Comparison of ENCODE assay signal across 8 mouse cellular contexts in genomic region chr4:126254315-126255112, GRCm38 (mm10). TPM values are rescaled to one million over a fixed set of nuclear protein-coding genes. Genes with fewer than 3 reads are reported as not detected.
DNase-seq lines count a peak whose midpoint lies in the region; ATAC-seq and TF ChIP-seq lines count a peak whose summit lies in the region.

No protein-coding gene starts in this region.

- 0 out of 2 replicates have a peak, but pooled peaks have one; percentile 9 for ATAC-seq in kidney, embryonic 15.5 days (replicated peaks; ENCODE audit: low FRiP score)
- no peak for ATAC-seq in liver, embryonic 14.5 days (ENCODE audit: insufficient read depth)
- ATAC-seq in megakaryocyte-erythroid progenitor cell, adult 5-6 weeks (replicated peaks; ENCODE audit: low FRiP score, low TSS enrichment, poor library complexity, severe bottlenecking): no peak

- intact Hi-C loops in heart, postnatal 36 days (cut with DNase I): no loop called here

- H3K36me3 ChIP-seq in kidney, embryonic 15.5 days: peaks cover 9% of the 10 kb centered on the region; the same call in 1 of the 2 replicates
- H3K36me3 ChIP-seq in liver, embryonic 14.5 days (replicated peaks; ENCODE audit: control insufficient read depth, insufficient read depth, low read depth): no peaks in the 10 kb centered on the region

- no peak for TF ChIP-seq CTCF in liver, embryonic 14.5 days (IDR thresholded peaks at IDR 0.05; ENCODE audit: low read depth)
- TF ChIP-seq CTCF in olfactory bulb, adult 2 months (IDR thresholded peaks at IDR 0.05; ENCODE audit: insufficient read depth, low read depth, low read length): no peak

- H3K9ac ChIP-seq in kidney, embryonic 15.5 days: peak overlapping the region; percentile 100
- H3K9ac ChIP-seq in liver, embryonic 14.5 days (replicated peaks): no peak overlapping the region

- DNase-seq in heart, adult 11 months: peak; percentile 99
- no peak for DNase-seq in heart, postnatal 36 days
- DNase-seq in gastrocnemius, postnatal 25 days: peak; percentile 62
- DNase-seq in liver, embryonic 14.5 days (ENCODE audit: low read depth in 3 of 3, low spot score in 3 of 3): no peak

- no peak for TF ChIP-seq EP300 in liver, embryonic 14.5 days (IDR thresholded peaks at IDR 0.05; ENCODE audit: low read depth)

- H3K4me2 ChIP-seq in kidney, embryonic 15.5 days: peak overlapping the region; percentile 90
- H3K4me2 ChIP-seq in liver, embryonic 14.5 days (ENCODE audit: low read depth): peak overlapping the region; percentile 99

- peak overlapping the region; percentile 54 for H3K27ac ChIP-seq in brown adipose tissue, adult 24 weeks (replicated peaks; ENCODE audit: low read depth, low read length)
- peak overlapping the region; percentile 94 for H3K27ac ChIP-seq in kidney, embryonic 15.5 days
- no peak overlapping the region for H3K27ac ChIP-seq in liver, embryonic 14.5 days
- peak overlapping the region; percentile 49; the same call in 1 of the 2 replicates for H3K27ac ChIP-seq in olfactory bulb, adult 2 months (ENCODE audit: insufficient read depth, low read depth, low read length)

- no peaks in the 10 kb centered on the region for H3K27me3 ChIP-seq in kidney, embryonic 15.5 days
- H3K27me3 ChIP-seq in liver, embryonic 14.5 days (ENCODE audit: control insufficient read depth, insufficient read depth, low read length): peaks cover 26% of the 10 kb centered on the region

- peaks cover 43% of the 10 kb centered on the region for H3K4me1 ChIP-seq in brown adipose tissue, adult 24 weeks (ENCODE audit: control insufficient read depth, insufficient read depth, insufficient read length, low read length)
- H3K4me1 ChIP-seq in kidney, embryonic 15.5 days: peaks cover 80% of the 10 kb centered on the region
- peaks cover 6 to 18% of the 10 kb centered on the region in 2 experiments for H3K4me1 ChIP-seq in liver, embryonic 14.5 days (replicated peaks; ENCODE audit: control insufficient read depth in 2 of 2, insufficient read depth in 2 of 2, low read length in 1 of 2)
- H3K4me1 ChIP-seq in olfactory bulb, adult 2 months (ENCODE audit: control insufficient read depth, insufficient read depth, low read length): peaks cover 50% of the 10 kb centered on the region

- TF ChIP-seq POLR2A in olfactory bulb, adult 2 months (IDR thresholded peaks at IDR 0.05; ENCODE audit: insufficient read depth, low read depth, low read length): no peak

- H3K4me3 ChIP-seq in brown adipose tissue, adult 24 weeks (ENCODE audit: insufficient read depth, low read depth, low read length): peak overlapping the region; percentile 79
- H3K4me3 ChIP-seq in kidney, embryonic 15.5 days (replicated peaks): peak overlapping the region; percentile 99
- H3K4me3 ChIP-seq in liver, embryonic 14.5 days (ENCODE audit: insufficient read depth in 1 of 2, low read depth in 2 of 2, low read length in 2 of 2): peak overlapping the region; percentile 72 to 88
- peak overlapping the region; percentile 89 for H3K4me3 ChIP-seq in olfactory bulb, adult 2 months (ENCODE audit: insufficient read depth, low read depth, low read length)

- 16% methylated on average over 9 of the region's 9 CpGs for WGBS in kidney, embryonic 15.5 days
- 43% methylated on average over 9 of the region's 9 CpGs for WGBS in liver, embryonic 14.5 days (ENCODE audit: insufficient replicate concordance)
- WGBS in olfactory bulb, adult 2 months: 9% methylated on average over 9 of the region's 9 CpGs

- H3K9me3 ChIP-seq in kidney, embryonic 15.5 days (replicated peaks): no peaks in the 10 kb centered on the region
- no peaks in the 10 kb centered on the region for H3K9me3 ChIP-seq in liver, embryonic 14.5 days (ENCODE audit: control insufficient read depth, low read length)

RNA-seq across cellular contexts. Expression of gene Map7d1, which starts 1.6 kb away (rescaled TPM):
- total RNA-seq in heart, postnatal 36 days (2021): 100 to 1,000 TPM; 248 to 259 TPM
- 27.0 and 28.4 TPM in 2 replicates for polyA plus RNA-seq in brown adipose tissue, adult 24 weeks (2012; ENCODE audit: insufficient read depth, insufficient read length, missing spikeins)
- 100 to 1,000 TPM; 166 to 187 TPM for total RNA-seq in gastrocnemius, postnatal 25 days (2021)
- 39.6 and 40.7 TPM in 2 replicates for polyA plus RNA-seq in kidney, embryonic 15.5 days (2015; fragmentation: Nextera tagmentation; extraction: Ambion mirVana)
- polyA plus RNA-seq in liver, embryonic 14.5 days (2012; rRNA removed): 8.6 and 9.4 TPM in 2 replicates
- polyA plus RNA-seq in liver, embryonic 14.5 days (2014; fragmentation: Nextera tagmentation; extraction: Ambion mirVana): 4.9 and 6.1 TPM in 2 replicates
- 379 TPM in 1 of 2 replicates, not detected in the other for polyA plus RNA-seq in olfactory bulb, adult 2 months (2012; ENCODE audit: insufficient read depth, insufficient read length, low replicate concordance, missing spikeins)
- total RNA-seq in megakaryocyte-erythroid progenitor cell, adult 5-6 weeks (2014; fragmentation: Nextera tagmentation): 6.4 and 8.0 TPM in 2 replicates
- total RNA-seq in megakaryocyte-erythroid progenitor cell, adult 5-6 weeks (2017): 13.2 and 14.5 TPM in 2 replicates

RNA-seq across cellular contexts. Expression of gene Trappc3, which starts 7.6 kb away (rescaled TPM):
- 10 to 100 TPM; 45.9 to 46.3 TPM for total RNA-seq in heart, postnatal 36 days (2021)
- polyA plus RNA-seq in brown adipose tissue, adult 24 weeks (2012; ENCODE audit: insufficient read depth, insufficient read length, missing spikeins): 73.3 and 97.6 TPM in 2 replicates
- total RNA-seq in gastrocnemius, postnatal 25 days (2021): 10 to 100 TPM; 18.0 to 21.0 TPM
- polyA plus RNA-seq in kidney, embryonic 15.5 days (2015; fragmentation: Nextera tagmentation; extraction: Ambion mirVana): 106 and 111 TPM in 2 replicates
- polyA plus RNA-seq in liver, embryonic 14.5 days (2012; rRNA removed): 16.3 and 23.4 TPM in 2 replicates
- polyA plus RNA-seq in liver, embryonic 14.5 days (2014; fragmentation: Nextera tagmentation; extraction: Ambion mirVana): 8.8 and 9.2 TPM in 2 replicates
- polyA plus RNA-seq in olfactory bulb, adult 2 months (2012; ENCODE audit: insufficient read depth, insufficient read length, low replicate concordance, missing spikeins): 342 TPM in 1 of 2 replicates, not detected in the other
- total RNA-seq in megakaryocyte-erythroid progenitor cell, adult 5-6 weeks (2014; fragmentation: Nextera tagmentation): 40.1 and 43.2 TPM in 2 replicates
- total RNA-seq in megakaryocyte-erythroid progenitor cell, adult 5-6 weeks (2017): 55.9 and 81.1 TPM in 2 replicates

RNA-seq across cellular contexts. Expression of gene Col8a2, which starts 32.1 kb away (rescaled TPM):
- under 1 TPM; 0.61 to 0.62 TPM for total RNA-seq in heart, postnatal 36 days (2021)
- not detected in 2 replicates for polyA plus RNA-seq in brown adipose tissue, adult 24 weeks (2012; ENCODE audit: insufficient read depth, insufficient read length, missing spikeins)
- total RNA-seq in gastrocnemius, postnatal 25 days (2021): 1 to 10 TPM in 1 of 2 experiments, under 1 TPM in 1; 0.96 to 3.9 TPM
- polyA plus RNA-seq in kidney, embryonic 15.5 days (2015; fragmentation: Nextera tagmentation; extraction: Ambion mirVana): 10.6 and 15.2 TPM in 2 replicates
- 0.15 and 0.28 TPM in 2 replicates for polyA plus RNA-seq in liver, embryonic 14.5 days (2012; rRNA removed)
- 0.25 and 0.52 TPM in 2 replicates for polyA plus RNA-seq in liver, embryonic 14.5 days (2014; fragmentation: Nextera tagmentation; extraction: Ambion mirVana)
- polyA plus RNA-seq in olfactory bulb, adult 2 months (2012; ENCODE audit: insufficient read depth, insufficient read length, low replicate concordance, missing spikeins): not detected in 2 replicates
- not detected in 2 replicates for total RNA-seq in megakaryocyte-erythroid progenitor cell, adult 5-6 weeks (2014; fragmentation: Nextera tagmentation)
- not detected in 2 replicates for total RNA-seq in megakaryocyte-erythroid progenitor cell, adult 5-6 weeks (2017)

RNA-seq across cellular contexts. Expression of gene Thrap3, which starts 52.0 kb away (rescaled TPM):
- 100 to 1,000 TPM; 119 to 123 TPM for total RNA-seq in heart, postnatal 36 days (2021)
- polyA plus RNA-seq in brown adipose tissue, adult 24 weeks (2012; ENCODE audit: insufficient read depth, insufficient read length, missing spikeins): 65.6 and 120 TPM in 2 replicates
- total RNA-seq in gastrocnemius, postnatal 25 days (2021): 10 to 100 TPM; 90.9 to 92.4 TPM
- polyA plus RNA-seq in kidney, embryonic 15.5 days (2015; fragmentation: Nextera tagmentation; extraction: Ambion mirVana): 219 and 230 TPM in 2 replicates
- polyA plus RNA-seq in liver, embryonic 14.5 days (2012; rRNA removed): 39.2 and 62.6 TPM in 2 replicates
- polyA plus RNA-seq in liver, embryonic 14.5 days (2014; fragmentation: Nextera tagmentation; extraction: Ambion mirVana): 77.9 and 84.2 TPM in 2 replicates
- 165 and 783 TPM in 2 replicates for polyA plus RNA-seq in olfactory bulb, adult 2 months (2012; ENCODE audit: insufficient read depth, insufficient read length, low replicate concordance, missing spikeins)
- 266 and 395 TPM in 2 replicates for total RNA-seq in megakaryocyte-erythroid progenitor cell, adult 5-6 weeks (2014; fragmentation: Nextera tagmentation)
- total RNA-seq in megakaryocyte-erythroid progenitor cell, adult 5-6 weeks (2017): 471 and 531 TPM in 2 replicates

Comparison
In these comparisons a context has a peak if more than half of its experiments do, and no peak if none do; other contexts are left out.
1. DNase-seq: peak in heart, adult 11 months (single experiment) and gastrocnemius, postnatal 25 days (single experiment); none in heart, postnatal 36 days (0 of 2) and liver, embryonic 14.5 days (0 of 3).
2. Peak in every context shown above with its lines, with median percentiles within 50 percentile points of each other: H3K4me3 ChIP-seq.